Mouse (Mus musculus): ENCODE results near the gene Plekha7. TPM values are rescaled to one million over a fixed set of nuclear protein-coding genes. Genes with fewer than 3 reads are reported as not detected.
A peak's percentile ranks its signal among the peaks of the same experiment; 100 is the strongest.
"Not testable (repeated sequence)": the region's sequence is repeated elsewhere in the genome, so short reads cannot be mapped to it uniquely, and the experiment has no call there.

The Plekha7 gene
- polyA plus RNA-seq, 1 experiment from 2014 or later, result 18.4 TPM

- peak; percentile 96 for DNase-seq (ENCODE audit: low spot score)
Measured at GRCm38 (mm10) chr7:116092710-116093465, 215.3 kb downstream of the Plekha7 start.

GRCm38 (mm10) chr7:116084366-116084765 is 223.8 kb downstream of the Plekha7 start, which contains the start of gene Gm4353:
Gene Gm4353, minus strand, starts transcription at chr7:116084635.
- DNase-seq (ENCODE audit: low spot score), result not testable (repeated sequence)

Other genes starting within 250 kb of the Plekha7 start
- gene Gm4353, start 223.7 kb downstream of the Plekha7 start, polyA plus RNA-seq (2015; fragmentation: Nextera tagmentation; extraction: Ambion mirVana), result 1.2 and 1.3 TPM in 2 replicates
- 1,259 and 1,312 TPM in 2 replicates for gene Rps13, start 25.8 kb upstream of the Plekha7 start, polyA plus RNA-seq (2015; fragmentation: Nextera tagmentation; extraction: Ambion mirVana)
- 7.4 and 11.2 TPM in 2 replicates for gene Pik3c2a, start 135.1 kb upstream of the Plekha7 start, polyA plus RNA-seq (2015; fragmentation: Nextera tagmentation; extraction: Ambion mirVana)
- gene Nucb2, start 196.0 kb upstream of the Plekha7 start, polyA plus RNA-seq (2015; fragmentation: Nextera tagmentation; extraction: Ambion mirVana), result 5.0 and 5.2 TPM in 2 replicates